Mouse (Mus musculus): ENCODE measurements around the gene Heg1.

The Heg1 gene

DNA sequence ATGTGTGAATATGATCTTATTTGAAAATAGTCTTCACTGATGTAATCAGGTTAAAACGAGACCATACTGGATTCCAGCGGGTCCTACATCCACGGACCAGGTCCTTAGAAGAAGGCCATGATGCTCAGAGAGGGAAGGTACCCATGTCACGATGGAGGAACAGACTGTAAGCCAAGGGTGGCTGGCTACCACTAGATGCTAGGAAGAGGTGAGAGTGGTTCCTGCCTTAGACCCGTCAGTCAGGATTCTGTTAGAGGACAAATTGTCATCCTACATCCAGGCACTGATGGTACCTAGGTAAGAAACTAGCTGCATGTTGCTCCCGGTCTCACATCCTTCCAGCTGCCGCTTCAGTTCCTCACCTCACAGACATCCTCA lies 6.9 kb upstream of the Heg1 start:
- no peak for DNase-seq

- DNase-seq, result no peak
Observed at GRCm38 (mm10) chr16:33677901-33678300, 6.3 kb upstream of the Heg1 start.

- DNase-seq, result no peak
Observed at GRCm38 (mm10) chr16:33680271-33680670, 3.9 kb upstream of the Heg1 start.

- no peak for DNase-seq
Observed at GRCm38 (mm10) chr16:33680816-33681215, 3.4 kb upstream of the Heg1 start.

GRCm38 (mm10) chr16:33681661-33682060 lies 2.5 kb upstream of the Heg1 start:
- no peak for DNase-seq

DNA sequence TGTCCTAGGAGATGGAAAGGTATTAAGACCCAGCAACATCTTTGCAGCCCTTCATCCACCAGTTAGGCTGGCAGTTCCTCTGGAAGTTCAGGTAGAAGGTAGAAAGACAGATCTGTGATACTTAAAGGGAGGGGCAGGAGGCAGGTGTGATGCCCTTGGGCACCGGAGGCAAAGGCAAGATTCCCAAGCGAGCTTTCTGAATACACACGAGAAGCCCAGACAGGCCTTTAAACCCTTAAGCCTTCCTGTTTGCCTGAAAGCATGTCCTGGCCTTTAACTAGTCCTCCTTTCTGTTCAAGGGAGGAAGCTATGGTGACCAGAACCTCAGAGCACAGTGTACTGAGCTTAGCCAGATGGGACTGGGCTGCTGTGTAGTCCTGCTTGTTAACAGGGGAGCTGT lies 1.5 kb upstream of the Heg1 start:
- DNase-seq, result no peak

- no peak for DNase-seq
Observed at GRCm38 (mm10) chr16:33683206-33684161, 686 bp upstream of the Heg1 start.

GRCm38 (mm10) chr16:33684703-33685701 lies 832 bp downstream of the Heg1 start:
- no peak for DNase-seq

GRCm38 (mm10) chr16:33686056-33686455 lies 1.9 kb downstream of the Heg1 start:
- DNase-seq, result no peak

DNA sequence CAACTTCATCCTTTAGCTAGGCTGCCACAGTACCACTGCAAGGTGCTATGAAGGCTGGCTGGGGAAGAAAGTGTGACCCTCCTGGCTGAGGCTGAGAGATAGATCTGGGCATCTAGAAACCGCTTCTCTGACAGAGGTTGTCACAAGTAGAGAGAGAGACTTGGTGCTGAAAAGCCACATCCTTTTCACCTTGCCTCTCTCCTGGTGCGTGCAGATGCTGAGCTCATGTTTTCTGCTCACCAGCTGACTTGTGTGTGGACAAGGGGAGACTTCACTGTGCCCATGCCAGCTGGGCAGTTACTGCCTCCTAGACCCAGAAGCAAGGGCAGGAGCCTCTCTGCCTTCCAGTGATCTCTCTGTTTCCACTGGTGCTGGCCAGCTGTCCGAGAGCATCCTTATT lies 3.6 kb downstream of the Heg1 start:
- DNase-seq, result no peak

GRCm38 (mm10) chr16:33690975-33691747 lies 7.0 kb downstream of the Heg1 start:
- DNase-seq, result no peak

DNA sequence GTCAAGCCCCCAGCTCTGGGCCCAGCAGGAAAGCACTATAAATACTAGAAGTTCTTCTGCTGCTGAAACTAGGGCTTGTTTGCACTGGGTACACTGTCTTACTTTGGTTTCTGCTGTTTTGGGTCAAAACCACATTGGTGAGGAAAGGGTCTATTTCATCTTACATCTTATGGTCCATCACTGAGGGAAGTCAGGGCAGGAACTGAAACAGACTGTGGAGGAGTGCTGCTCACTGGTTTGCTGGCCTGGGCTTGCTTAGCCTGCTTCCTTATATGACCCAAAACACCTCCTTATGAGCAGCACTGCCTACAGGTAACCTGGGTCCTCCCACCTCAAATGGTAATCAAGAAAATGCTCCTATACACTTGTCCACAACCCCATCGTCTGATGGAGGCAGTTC lies 9.4 kb downstream of the Heg1 start:
- no peak for DNase-seq

DNA sequence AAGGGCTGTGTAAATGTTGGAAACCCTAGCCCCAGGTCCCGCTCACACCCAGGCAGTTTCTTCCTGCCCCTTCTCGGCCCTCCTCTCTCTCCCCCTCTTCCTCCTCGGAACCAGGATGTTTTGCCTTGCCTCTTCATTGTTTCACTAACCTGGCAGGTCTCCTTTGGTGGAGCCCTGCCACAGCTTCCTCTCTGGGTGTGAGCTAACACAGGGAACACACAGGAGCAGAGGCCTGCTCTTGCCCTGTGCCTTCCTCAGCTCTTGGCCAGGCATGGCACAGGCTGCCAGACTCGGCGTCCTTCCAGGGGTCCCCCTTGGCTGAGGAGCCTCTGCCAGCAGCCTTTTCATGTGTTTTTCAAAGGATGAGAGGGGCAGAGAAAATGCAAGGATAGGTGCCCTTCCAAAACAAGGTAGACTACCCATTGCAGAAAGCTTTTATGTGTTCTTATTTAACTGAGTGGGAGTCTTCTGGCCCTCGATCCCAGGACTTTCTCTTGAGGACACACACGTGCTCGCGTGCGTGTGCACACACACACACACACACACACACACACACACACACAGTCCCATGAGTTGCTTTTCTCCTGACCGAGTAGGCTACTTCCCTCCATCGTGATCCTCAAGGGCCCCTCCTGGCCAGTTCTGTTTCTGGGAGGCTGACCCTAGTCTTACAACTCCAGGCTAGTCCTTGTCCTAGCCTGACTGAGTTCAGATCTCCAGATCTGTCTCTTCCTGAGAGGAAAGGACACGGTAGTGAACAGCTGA lies 12.8 kb downstream of the Heg1 start:
- no peak for DNase-seq

DNA sequence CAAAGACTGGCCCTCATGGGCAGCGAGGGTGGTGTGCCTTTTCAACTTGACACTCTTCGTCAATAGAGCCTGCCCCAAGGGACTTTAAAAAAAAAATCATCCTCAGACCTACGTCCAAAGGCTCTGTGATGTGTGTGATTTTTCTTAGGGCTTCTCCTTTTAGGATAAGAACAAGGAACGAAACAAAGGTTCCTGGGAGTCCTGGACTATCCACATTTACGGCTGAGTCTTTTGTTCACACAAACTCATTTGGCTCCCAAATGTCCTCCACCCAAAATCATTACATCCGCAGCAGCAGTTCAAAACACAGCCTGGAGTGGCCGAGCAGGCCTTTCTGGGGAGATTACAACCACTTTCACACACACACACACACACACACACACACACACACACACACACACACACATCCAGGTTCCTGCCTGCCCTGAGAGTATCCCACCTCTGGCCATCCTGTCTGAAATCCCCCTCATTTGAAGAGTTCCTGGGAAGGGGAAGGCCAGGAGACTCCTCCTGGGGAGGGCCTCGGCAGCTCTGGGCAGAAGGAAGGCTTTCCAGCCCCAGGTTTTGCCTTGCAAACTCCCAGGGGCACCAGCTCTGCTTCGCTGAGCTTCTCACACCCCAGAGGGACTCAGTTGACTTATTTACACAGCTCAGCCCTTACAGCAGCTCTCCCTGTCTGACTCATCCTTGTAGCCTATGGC lies 13.6 kb downstream of the Heg1 start:
- DNase-seq, result no peak

DNA sequence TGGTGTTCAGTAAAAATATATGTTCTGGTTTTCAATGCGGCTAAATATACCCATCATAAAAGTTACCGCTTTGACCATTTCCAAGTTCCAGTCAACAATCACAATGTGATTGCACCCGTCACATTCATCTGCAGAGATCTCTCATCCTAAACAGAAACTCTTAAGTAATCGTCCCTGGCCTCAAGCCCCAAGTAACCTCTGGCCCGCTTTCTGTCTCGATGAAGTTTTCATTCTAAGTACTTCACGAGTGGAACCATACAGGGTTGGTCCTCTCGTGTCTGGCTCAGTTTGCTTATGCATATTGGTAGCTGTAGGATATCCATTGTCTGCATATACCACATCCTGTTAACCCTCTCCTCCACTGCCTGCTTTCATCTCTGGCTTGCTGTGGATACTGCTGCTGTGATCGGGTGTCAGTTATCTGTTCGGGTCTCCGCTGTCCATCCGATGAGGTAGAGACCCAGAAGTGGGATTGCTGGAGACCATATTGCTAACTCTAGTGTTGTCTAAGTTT lies 14.2 kb downstream of the Heg1 start:
- DNase-seq, result no peak

DNA sequence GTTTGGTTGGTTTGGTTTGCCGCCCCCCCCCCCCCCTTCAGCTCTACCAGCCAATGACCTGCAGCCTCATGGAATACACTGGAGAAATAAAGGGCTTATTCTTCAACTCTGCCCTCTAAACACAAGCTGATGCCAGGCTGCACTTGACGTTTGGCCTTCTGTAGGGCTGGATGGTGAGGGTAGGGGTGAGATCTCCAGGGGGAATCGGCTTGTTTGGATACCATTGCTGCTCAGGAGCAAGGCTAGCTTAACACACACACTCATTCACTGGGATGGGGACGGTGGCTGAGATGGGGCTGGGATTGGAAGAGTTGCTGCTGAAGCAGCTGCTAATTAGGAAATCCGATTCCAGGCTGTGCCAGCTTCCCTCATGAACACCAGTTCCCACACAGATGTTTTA lies 16.4 kb downstream of the Heg1 start:
- no peak for DNase-seq

- DNase-seq, result no peak
Observed at GRCm38 (mm10) chr16:33701872-33702271, 17.7 kb downstream of the Heg1 start.

- no peak for DNase-seq
Observed at GRCm38 (mm10) chr16:33704289-33704688, 20.1 kb downstream of the Heg1 start.

DNA sequence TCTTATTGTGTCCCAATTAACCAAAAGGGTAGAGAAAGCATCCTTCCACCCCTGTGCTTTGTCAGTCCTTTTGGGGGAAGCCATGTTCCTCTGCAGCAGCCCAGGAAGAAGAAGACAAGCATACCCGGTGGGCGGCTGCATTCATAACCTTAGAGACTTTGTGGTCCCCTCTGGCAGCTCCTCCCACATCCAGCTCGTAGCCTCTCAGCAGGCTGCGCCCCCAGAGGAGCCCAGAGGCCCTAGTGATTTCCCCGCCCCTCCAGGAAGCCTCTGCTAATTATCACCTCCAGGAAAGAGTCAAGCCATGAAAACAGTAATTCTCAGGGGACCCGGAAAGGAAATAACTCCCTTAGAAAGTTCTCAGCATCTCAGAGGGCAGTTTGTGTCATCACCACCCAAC lies 21.1 kb downstream of the Heg1 start:
- DNase-seq, result no peak

DNA sequence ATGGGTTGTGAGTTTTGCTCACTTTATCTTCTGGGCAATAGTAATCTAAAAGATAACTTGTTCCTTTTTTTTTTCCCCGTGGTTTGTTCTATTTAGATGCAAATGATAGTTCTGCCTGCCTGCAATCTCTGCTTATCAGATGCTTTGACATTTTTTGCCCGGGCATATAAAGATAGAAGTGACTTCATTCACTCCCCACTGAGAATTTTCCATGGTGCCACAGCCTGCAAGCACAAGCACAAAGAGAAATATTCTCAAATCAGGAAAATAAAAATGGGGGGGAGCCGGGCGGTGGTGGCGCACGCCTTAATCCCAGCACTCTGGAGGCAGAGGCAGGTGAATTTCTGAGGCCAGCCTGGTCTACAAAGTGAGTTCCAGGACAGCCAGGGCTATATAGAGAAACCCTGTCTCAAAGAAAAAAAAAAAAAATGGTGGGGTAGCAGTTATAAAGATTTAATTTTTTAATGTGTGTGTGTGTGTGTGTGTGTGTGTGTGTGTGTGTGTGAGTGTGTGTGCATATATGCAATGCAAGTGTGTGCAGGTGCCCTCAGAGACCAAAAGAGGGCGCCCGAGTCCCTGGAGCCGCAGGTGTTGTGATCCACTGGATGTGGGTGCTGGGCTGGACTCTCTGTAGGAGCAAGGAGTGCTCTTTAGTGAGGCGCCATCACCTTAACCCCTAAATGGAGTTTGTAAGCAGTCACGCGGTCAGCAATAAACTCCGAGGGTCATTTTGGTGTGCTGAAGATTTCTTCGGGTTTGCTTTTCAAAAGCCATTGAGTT lies 22.1 kb downstream of the Heg1 start:
- DNase-seq, result no peak

Measured in right cerebral cortex, adult 18-20 months (tissue).